Mouse (Mus musculus): ENCODE data around the gene Bad.

DNA sequence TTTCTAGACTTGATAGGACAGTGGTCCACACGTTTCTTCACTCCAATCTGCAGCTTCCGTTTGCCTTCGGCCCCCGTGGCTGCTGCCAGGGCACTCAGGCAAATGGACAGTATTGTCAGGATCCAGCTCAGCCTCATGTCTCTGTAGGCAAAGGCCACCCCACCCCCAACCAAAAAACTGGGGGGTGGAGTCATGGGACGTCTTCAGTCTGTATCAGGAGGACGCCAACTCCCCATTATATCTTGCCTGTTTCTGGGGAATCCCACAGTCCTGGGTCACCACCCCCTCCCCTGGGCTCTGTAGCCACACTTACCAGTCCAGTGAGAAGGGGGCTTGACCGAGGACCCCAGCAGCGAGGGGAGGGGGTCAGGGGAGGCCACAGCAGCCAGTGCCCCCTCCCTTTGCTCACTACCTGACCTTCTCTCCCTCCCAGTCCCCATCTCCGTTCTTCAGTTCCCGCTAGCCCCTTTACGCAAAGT lies 37.4 kb downstream of the Bad start:
- no peak for TF ChIP-seq EP300 (optimal IDR thresholded peaks at IDR 0.05)
- TF ChIP-seq CTCF (IDR thresholded peaks at IDR 0.05; ENCODE audit: low read depth) = no peak
